Mouse (Mus musculus): ENCODE measurements around the gene Ppp2r5b. TPM values are rescaled to one million over a fixed set of nuclear protein-coding genes. Genes with fewer than 3 reads are reported as not detected.
A peak's percentile ranks its signal among the peaks of the same experiment; 100 is the strongest.

The Ppp2r5b gene
- polyA plus RNA-seq, 1 experiment from 2014 or later: 39.2 TPM

DNA sequence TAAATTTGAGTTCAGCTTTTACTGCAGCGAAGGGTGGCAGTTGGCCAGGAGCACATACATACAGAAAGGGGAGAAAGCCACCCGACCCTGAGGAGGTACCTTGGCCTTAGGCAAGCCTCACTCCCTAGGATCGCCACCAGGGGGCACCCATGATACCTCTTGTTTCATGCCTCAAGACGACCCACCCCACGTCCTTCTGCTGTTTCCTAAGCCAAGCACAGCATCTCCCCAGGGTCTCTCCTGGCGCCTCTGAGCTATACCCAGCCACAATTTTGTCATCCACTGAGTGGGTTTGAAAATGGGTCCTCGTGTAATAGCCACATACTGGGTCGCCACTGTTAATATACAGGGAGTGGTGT, 32.5 kb upstream of the Ppp2r5b start:
- Histone ChIP-seq H3K9ac (no peak overlapping the region), H3K4me2 (replicated peaks) (no peak overlapping the region), H3K27ac (replicated peaks) (no peak overlapping the region), H3K36me3 (no peaks in the 10 kb centered on the region), H3K9me3 (replicated peaks) (no peaks in the 10 kb centered on the region), H3K27me3 (no peaks in the 10 kb centered on the region; the same call in 1 of the 2 replicates), H3K4me1 (peaks cover 8% of the 10 kb centered on the region), H3K4me3 (replicated peaks) (no peak overlapping the region)
- WGBS: 12% methylated on average over 8 of the region's 8 CpGs
- peak; percentile 52; the same call in 1 of the 2 replicates for ATAC-seq (ENCODE audit: insufficient number of reproducible peaks, low FRiP score, low TSS enrichment, low read depth)

DNA sequence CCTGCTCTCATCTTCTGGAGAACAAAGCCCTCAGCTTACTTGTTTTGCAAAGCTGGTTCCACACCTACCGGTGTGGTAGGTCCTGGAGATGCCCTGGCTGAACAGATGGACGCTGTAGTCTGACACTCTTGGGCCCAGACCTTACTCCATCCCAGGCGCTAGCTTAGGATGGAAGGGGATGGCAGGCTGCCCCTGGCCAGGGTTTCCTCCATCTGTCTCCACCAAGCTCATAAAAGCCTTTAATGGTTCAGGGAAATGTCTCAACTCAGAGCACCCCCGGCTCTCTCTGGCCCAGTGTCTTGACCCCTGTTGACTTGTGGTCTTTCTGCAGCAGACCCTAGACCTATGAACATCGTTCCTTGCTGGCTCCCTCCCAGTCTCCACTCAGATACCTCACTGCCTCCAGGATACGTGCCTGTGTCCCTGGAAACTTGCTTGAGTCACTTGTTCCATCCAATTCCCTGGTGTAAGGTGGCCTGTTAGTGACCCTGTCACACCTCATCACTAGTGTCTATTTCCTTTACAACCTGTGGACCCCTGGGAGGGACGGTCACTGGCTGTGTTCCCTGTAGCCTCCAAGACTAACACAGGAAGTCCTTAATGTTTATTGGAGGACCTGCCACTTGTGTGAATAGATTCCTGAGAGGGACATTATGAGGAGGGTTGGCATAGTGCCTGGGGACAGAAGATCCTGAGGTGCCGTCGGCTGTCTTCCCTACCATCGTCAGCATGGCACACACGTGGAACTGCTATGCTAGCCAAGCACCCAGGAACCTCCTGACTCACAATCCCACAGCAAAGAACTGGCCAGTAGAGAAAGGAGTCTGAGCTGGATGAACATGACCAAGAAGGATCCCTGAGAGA, 31.9 kb upstream of the Ppp2r5b start:
- peaks cover 8% of the 10 kb centered on the region for H3K4me1 ChIP-seq
- WGBS: 68% methylated on average over 11 of the region's 11 CpGs
- ATAC-seq (ENCODE audit: insufficient number of reproducible peaks, low FRiP score, low TSS enrichment, low read depth): no peak
- H3K27me3 ChIP-seq: no peaks in the 10 kb centered on the region; the same call in 1 of the 2 replicates
- no peaks in the 10 kb centered on the region for H3K36me3 ChIP-seq
- no peak overlapping the region for H3K9ac ChIP-seq
- H3K27ac ChIP-seq (replicated peaks): no peak overlapping the region
- no peak overlapping the region for H3K4me3 ChIP-seq (replicated peaks)
- H3K9me3 ChIP-seq (replicated peaks): no peaks in the 10 kb centered on the region
- H3K4me2 ChIP-seq (replicated peaks): no peak overlapping the region

DNA sequence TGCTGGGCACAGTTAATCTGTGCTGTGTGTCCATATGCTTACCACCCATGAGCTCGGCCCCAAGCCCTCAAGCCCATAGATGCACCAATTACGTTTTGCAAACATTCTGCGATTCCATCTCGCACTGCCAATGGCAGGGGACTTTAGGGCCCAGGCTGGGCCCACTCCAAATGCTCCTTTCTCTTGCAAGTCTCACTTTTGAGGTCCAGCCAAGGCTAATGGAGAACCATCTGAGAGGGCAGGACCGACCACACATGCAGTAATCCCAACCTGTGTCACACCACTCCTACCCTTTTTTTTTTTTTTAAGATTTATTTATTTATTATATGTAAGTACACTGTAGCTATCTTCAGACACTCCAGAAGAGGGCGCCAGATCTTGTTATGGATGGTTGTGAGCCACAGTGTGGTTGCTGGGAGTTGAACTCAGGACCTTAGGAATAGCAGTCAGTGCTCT, 30.1 kb upstream of the Ppp2r5b start:
- Histone ChIP-seq H3K4me1 (peaks cover 4% of the 10 kb centered on the region), H3K36me3 (peaks cover 15% of the 10 kb centered on the region), H3K4me2 (replicated peaks) (no peak overlapping the region), H3K9ac (no peak overlapping the region), H3K27ac (replicated peaks) (no peak overlapping the region), H3K9me3 (replicated peaks) (no peaks in the 10 kb centered on the region), H3K27me3 (no peaks in the 10 kb centered on the region), H3K4me3 (replicated peaks) (no peak overlapping the region)
- ATAC-seq (ENCODE audit: insufficient number of reproducible peaks, low FRiP score, low TSS enrichment, low read depth): no peak
- 66% methylated on average over 6 of the region's 6 CpGs for WGBS

DNA sequence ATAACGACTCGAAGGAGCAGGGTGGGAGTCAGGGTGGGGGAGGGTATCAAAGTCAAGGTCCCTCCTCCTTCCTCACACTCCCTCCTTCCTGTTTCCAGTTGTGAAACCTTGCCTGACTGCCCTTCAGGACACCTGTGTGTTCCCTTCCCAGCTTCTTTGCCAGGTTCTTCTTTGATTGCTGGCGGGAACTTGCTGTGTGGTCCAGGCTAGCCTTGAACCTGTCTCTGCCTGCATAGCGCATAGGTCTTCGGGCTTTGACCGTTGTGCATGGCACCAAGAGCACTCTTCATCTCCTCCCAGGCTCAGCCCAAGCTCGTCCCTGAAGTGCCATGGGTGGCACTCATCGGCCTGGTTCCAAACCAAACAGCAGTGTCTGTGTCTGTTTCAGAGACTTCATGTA, 29.3 kb upstream of the Ppp2r5b start:
- Histone ChIP-seq H3K9me3 (replicated peaks) (no peaks in the 10 kb centered on the region), H3K4me2 (replicated peaks) (no peak overlapping the region), H3K9ac (no peak overlapping the region), H3K36me3 (peaks cover 23% of the 10 kb centered on the region), H3K27me3 (no peaks in the 10 kb centered on the region), H3K4me3 (replicated peaks) (no peak overlapping the region), H3K4me1 (peaks cover 4% of the 10 kb centered on the region), H3K27ac (replicated peaks) (no peak overlapping the region)
- 80% methylated on average over 8 of the region's 8 CpGs for WGBS
- ATAC-seq (ENCODE audit: insufficient number of reproducible peaks, low FRiP score, low TSS enrichment, low read depth): no peak

DNA sequence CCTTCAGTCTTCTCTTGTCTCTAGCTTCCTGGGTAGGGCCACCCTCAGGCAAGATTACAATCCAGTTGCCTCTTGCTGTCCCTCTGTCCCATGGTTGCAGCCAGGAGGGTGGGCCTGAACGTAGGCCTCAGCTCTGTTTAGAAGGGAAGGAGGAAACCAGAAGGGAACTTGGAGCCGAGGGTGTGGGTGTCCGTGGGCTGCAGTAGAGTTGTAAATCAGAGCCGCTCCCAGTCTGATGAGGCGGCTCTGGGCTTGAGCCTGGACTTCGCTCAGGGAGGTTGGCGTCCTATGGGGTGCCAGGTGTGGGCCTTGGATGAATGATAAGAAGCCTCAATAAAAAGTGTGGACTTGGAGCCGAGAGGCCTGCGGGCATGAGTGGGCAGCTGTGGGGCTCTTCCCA, 28.5 kb upstream of the Ppp2r5b start:
- Histone ChIP-seq H3K4me3 (replicated peaks) (no peak overlapping the region), H3K4me1 (peaks cover 4% of the 10 kb centered on the region), H3K9ac (no peak overlapping the region), H3K36me3 (peaks cover 27% of the 10 kb centered on the region), H3K9me3 (replicated peaks) (no peaks in the 10 kb centered on the region), H3K27me3 (no peaks in the 10 kb centered on the region), H3K4me2 (replicated peaks) (no peak overlapping the region), H3K27ac (replicated peaks) (no peak overlapping the region)
- WGBS: 68% methylated on average over 9 of the region's 9 CpGs
- ATAC-seq (ENCODE audit: insufficient number of reproducible peaks, low FRiP score, low TSS enrichment, low read depth): no peak

DNA sequence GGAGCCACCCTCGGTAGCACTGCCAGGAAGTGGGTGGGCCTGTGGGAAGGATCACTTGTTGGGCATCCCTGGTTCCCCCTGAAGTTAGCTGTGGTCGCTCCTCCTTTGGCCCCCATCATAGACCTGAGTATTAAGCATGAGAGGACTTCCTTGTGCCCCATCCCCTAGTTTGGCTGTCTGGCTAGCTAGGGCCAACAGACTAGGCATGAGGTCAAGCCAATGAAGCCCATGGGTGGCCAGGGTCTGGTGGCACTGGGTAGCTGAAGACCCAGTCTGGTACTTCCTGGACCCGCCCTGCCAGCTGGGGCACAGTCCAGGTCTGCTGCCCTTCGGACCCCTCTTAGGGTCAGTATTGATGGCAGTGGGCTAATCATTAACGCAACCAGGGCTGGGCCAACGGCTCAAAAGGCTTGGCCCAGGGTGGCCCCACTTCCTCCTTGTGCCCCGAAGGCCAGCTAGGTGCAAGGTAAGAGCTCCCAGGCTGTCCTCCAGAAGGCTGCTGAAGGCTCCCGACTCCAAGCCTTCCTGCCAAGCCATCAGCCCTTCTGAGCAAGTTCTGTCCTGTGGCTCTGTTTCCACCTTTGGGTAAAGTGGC, 27.3 kb upstream of the Ppp2r5b start:
- no peak overlapping the region for H3K27ac ChIP-seq (replicated peaks)
- no peaks in the 10 kb centered on the region for H3K9me3 ChIP-seq (replicated peaks)
- 93% methylated on average over 8 of the region's 8 CpGs for WGBS
- no peaks in the 10 kb centered on the region for H3K27me3 ChIP-seq
- H3K4me1 ChIP-seq: no peaks in the 10 kb centered on the region
- no peak for ATAC-seq (ENCODE audit: insufficient number of reproducible peaks, low FRiP score, low TSS enrichment, low read depth)
- no peak overlapping the region for H3K9ac ChIP-seq
- peaks cover 39% of the 10 kb centered on the region for H3K36me3 ChIP-seq
- H3K4me3 ChIP-seq (replicated peaks): no peak overlapping the region
- no peak overlapping the region for H3K4me2 ChIP-seq (replicated peaks)

DNA sequence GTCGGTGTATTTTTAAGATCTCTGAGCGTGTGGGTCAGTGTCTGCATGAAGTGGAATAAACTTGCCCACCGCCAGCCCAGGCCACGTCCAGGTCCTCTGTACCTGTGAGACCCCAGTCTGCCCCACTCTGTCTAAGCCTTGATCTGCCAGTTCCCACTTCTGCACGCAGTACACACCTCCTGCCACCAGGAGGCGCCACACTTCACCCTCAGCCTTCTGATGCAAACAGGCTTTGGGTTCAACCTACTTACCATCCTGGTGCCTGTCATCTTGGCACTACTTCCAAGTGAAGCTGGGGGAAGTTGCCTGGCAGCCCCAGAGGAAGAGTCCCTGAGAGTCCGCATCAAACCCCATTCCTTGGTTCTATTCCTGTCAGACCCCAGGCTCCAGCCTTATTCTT, 26.6 kb upstream of the Ppp2r5b start:
- Histone ChIP-seq H3K27ac (replicated peaks) (no peak overlapping the region), H3K27me3 (no peaks in the 10 kb centered on the region), H3K4me3 (replicated peaks) (no peak overlapping the region), H3K4me1 (no peaks in the 10 kb centered on the region), H3K9me3 (replicated peaks) (no peaks in the 10 kb centered on the region), H3K36me3 (peaks cover 46% of the 10 kb centered on the region), H3K9ac (no peak overlapping the region), H3K4me2 (replicated peaks) (no peak overlapping the region)
- no peak for ATAC-seq (ENCODE audit: insufficient number of reproducible peaks, low FRiP score, low TSS enrichment, low read depth)
- WGBS: 63% methylated on average over 7 of the region's 7 CpGs

DNA sequence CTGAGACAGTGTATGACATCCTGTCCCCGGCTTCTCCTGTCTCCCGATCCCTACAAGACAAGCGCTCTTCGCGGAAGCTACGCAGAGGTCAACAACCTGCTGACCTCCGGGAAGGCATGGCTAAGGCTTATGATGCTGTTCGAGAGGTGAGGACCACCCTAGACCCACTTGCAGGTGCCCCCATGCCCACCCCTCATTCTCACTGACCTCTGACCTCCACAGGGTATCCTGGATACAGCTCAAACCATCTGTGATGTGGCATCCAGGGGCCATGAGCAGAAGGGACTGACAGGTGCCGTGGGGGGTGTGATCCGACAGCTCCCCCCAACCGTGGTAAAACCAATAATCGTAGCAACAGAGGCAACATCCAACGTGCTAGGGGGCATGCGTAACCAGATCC, 25.7 kb upstream of the Ppp2r5b start:
- Histone ChIP-seq H3K9me3 (replicated peaks) (no peaks in the 10 kb centered on the region), H3K27me3 (no peaks in the 10 kb centered on the region), H3K9ac (no peak overlapping the region), H3K4me1 (no peaks in the 10 kb centered on the region), H3K27ac (replicated peaks) (no peak overlapping the region), H3K36me3 (peaks cover 55% of the 10 kb centered on the region), H3K4me3 (replicated peaks) (no peak overlapping the region), H3K4me2 (replicated peaks) (no peak overlapping the region)
- 90% methylated on average over 14 of the region's 14 CpGs for WGBS
- no peak for ATAC-seq (ENCODE audit: insufficient number of reproducible peaks, low FRiP score, low TSS enrichment, low read depth)

DNA sequence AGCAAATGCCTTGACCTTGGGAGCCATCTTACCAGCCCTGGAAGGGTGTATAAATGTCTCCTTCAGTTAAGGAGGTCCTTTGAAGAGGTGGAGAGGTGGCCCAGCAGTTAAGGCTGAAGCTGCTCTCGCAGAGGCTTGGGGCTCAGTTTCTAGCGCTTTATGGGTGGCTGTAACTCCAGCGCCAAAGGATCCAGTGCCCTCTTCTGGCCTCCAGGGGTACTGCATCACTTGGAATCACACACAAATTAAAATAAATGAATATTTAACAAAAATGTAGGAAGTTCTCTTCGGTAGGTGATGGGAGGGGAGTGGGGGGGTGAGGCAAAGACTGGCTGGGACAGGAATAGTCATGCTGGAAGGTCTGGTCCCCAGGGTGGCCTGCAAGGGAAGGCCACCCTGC, 25.3 kb upstream of the Ppp2r5b start:
- H3K27ac ChIP-seq (replicated peaks): no peak overlapping the region
- H3K4me2 ChIP-seq (replicated peaks): no peak overlapping the region
- H3K4me1 ChIP-seq: no peaks in the 10 kb centered on the region
- H3K27me3 ChIP-seq: no peaks in the 10 kb centered on the region
- H3K9ac ChIP-seq: no peak overlapping the region
- ATAC-seq (ENCODE audit: insufficient number of reproducible peaks, low FRiP score, low TSS enrichment, low read depth): no peak
- peaks cover 59% of the 10 kb centered on the region for H3K36me3 ChIP-seq
- 81% methylated on average over 4 of the region's 4 CpGs for WGBS
- H3K9me3 ChIP-seq (replicated peaks): no peaks in the 10 kb centered on the region
- H3K4me3 ChIP-seq (replicated peaks): no peak overlapping the region

DNA sequence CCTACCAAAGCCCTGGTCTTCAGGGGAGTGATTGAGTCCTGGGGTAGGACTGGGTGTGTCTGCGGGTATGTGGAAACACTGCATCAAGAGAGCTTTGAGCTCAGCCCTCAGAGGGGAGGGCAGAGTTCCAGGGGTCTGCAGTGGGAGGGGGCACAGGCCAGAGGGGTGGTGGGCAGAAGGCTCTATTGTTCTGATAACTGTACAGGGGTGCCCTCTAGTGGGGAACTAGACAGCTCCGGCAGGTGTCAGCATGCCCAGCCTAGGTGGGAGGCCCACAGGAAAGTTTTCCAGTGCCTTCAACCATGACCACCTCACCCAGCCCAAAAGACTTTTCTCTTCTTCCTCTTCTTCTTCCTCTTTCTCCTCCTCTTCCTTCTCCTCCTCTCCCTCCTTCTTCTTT, 24.8 kb upstream of the Ppp2r5b start:
- Histone ChIP-seq H3K27me3 (no peaks in the 10 kb centered on the region), H3K9me3 (replicated peaks) (no peaks in the 10 kb centered on the region), H3K4me2 (replicated peaks) (no peak overlapping the region), H3K9ac (no peak overlapping the region), H3K4me3 (replicated peaks) (no peak overlapping the region), H3K27ac (replicated peaks) (no peak overlapping the region), H3K36me3 (peaks cover 64% of the 10 kb centered on the region), H3K4me1 (no peaks in the 10 kb centered on the region)
- WGBS: 67% methylated on average over 2 of the region's 2 CpGs
- no peak for ATAC-seq (ENCODE audit: insufficient number of reproducible peaks, low FRiP score, low TSS enrichment, low read depth)

DNA sequence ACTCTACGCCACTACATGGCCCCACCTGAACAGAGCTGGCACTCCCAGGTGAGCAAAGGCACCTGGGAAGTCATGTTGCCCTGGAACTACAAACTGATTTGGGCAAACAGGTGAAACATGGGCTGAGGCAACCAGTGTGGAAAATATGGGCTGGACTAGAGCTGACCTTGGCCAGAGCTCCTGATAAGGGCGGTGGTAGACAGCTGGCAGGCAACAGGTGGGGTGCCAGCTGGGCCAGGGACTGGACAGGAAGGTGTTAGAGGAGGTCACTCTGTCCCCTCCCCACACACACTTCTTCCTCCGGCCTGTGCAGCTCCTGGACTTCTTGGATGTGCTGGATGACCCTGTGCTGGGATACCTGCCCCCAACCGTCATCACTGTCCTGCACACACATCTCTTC, 17.3 kb upstream of the Ppp2r5b start:
- WGBS: 88% methylated on average over 4 of the region's 4 CpGs
- H3K9ac ChIP-seq: no peak overlapping the region

More for the DNA sequence above, 17.3 kb upstream of the Ppp2r5b start:
- ATAC-seq (ENCODE audit: insufficient number of reproducible peaks, low FRiP score, low TSS enrichment, low read depth): no peak
- Histone ChIP-seq H3K4me2 (replicated peaks) (no peak overlapping the region), H3K36me3 (peaks cover 87% of the 10 kb centered on the region), H3K27ac (replicated peaks) (no peak overlapping the region), H3K9me3 (replicated peaks) (no peaks in the 10 kb centered on the region), H3K27me3 (no peaks in the 10 kb centered on the region), H3K4me1 (no peaks in the 10 kb centered on the region), H3K4me3 (replicated peaks) (no peak overlapping the region)
